Mouse (Mus musculus): ENCODE measurements around the gene Vps13a. TPM values are rescaled to one million over a fixed set of nuclear protein-coding genes. Genes with fewer than 3 reads are reported as not detected.

Vps13a gene
- polyA plus RNA-seq, 1 experiment from 2014 or later: 7.0 TPM

- no peak for DNase-seq (ENCODE audit: low spot score)
- 89% methylated on average over 6 of the region's 6 CpGs for WGBS
- H3K36me3 ChIP-seq: no peaks in the 10 kb centered on the region
- no peak overlapping the region for H3K4me3 ChIP-seq
- no peaks in the 10 kb centered on the region for H3K9me3 ChIP-seq (replicated peaks)
- 0 out of 2 replicates have a peak, but pooled peaks cover 5% of the 10 kb centered on the region for H3K27me3 ChIP-seq (ENCODE audit: low read depth, poor library complexity, severe bottlenecking)
- peaks cover 8% of the 10 kb centered on the region for H3K4me1 ChIP-seq
- no peak overlapping the region for H3K27ac ChIP-seq
Measured at GRCm38 (mm10) chr19:16597216-16597615, 183.5 kb downstream of the Vps13a start.

- Histone ChIP-seq H3K4me1 (peaks cover 6% of the 10 kb centered on the region), H3K27me3 (ENCODE audit: low read depth, poor library complexity, severe bottlenecking) (0 out of 2 replicates have a peak, but pooled peaks cover 5% of the 10 kb centered on the region), H3K36me3 (no peaks in the 10 kb centered on the region), H3K27ac (no peak overlapping the region), H3K4me3 (no peak overlapping the region), H3K9me3 (replicated peaks) (no peaks in the 10 kb centered on the region)
- DNase-seq (ENCODE audit: low spot score): no peak
Measured at GRCm38 (mm10) chr19:16593975-16594317, 186.8 kb downstream of the Vps13a start.

DNA sequence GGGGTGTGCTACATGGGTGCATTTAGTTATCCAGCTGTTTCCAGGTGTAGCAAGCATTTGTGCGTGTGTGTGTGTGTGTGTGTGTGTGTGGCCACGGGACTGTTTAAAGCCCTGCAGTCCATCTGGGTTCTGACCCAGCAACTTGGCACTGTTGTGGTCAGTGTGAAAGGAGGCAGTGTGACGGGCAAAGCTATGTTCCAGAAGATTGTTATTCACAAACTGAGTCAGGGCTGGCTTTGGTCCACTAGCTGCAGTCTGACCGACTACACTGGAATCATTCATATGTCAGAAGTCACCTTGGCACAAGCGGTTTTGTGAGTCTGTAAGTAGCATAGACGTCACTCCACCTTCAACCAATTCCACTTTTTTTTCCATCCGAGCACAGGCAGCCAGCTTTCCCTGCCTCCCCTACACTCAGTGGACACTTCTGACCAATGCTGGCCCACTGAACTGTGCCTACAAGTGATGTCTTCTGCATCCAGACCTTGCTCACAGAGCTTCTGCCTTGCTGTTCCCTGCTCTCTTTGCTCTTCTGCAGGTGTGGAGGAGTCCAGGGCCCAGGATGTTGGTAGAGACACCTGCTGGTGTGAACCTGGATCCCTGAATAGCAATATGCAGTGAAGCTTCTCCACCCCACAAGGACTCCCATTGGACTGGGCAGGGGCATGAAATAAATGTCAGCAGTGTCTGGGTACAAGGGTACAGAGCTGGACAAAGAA lies 187.3 kb downstream of the Vps13a start:
- H3K4me3 ChIP-seq: no peak overlapping the region
- no peak for DNase-seq (ENCODE audit: low spot score)
- no peak overlapping the region for H3K27ac ChIP-seq
- 0 out of 2 replicates have a peak, but pooled peaks cover 5% of the 10 kb centered on the region for H3K27me3 ChIP-seq (ENCODE audit: low read depth, poor library complexity, severe bottlenecking)
- no peaks in the 10 kb centered on the region for H3K36me3 ChIP-seq
- 86% methylated on average over 7 of the region's 7 CpGs for WGBS
- no peaks in the 10 kb centered on the region for H3K9me3 ChIP-seq (replicated peaks)
- peaks cover under 1% of the 10 kb centered on the region; the same call in 1 of the 2 replicates for H3K4me1 ChIP-seq

GRCm38 (mm10) chr19:16585379-16585778 lies 195.4 kb downstream of the Vps13a start:
- no peaks in the 10 kb centered on the region for H3K36me3 ChIP-seq
- H3K27me3 ChIP-seq (ENCODE audit: low read depth, poor library complexity, severe bottlenecking): no peaks in the 10 kb centered on the region
- no peak overlapping the region for H3K27ac ChIP-seq
- WGBS: 8% methylated on average over 3 of the region's 3 CpGs
- no peaks in the 10 kb centered on the region for H3K9me3 ChIP-seq (replicated peaks)
- H3K4me3 ChIP-seq: no peak overlapping the region
- peaks cover 13% of the 10 kb centered on the region for H3K4me1 ChIP-seq
- no peak for DNase-seq (ENCODE audit: low spot score)

GRCm38 (mm10) chr19:16584546-16584945 lies 196.2 kb downstream of the Vps13a start:
- peaks cover 13% of the 10 kb centered on the region for H3K4me1 ChIP-seq
- H3K27me3 ChIP-seq (ENCODE audit: low read depth, poor library complexity, severe bottlenecking): no peaks in the 10 kb centered on the region
- no peaks in the 10 kb centered on the region for H3K36me3 ChIP-seq
- no peaks in the 10 kb centered on the region for H3K9me3 ChIP-seq (replicated peaks)
- H3K27ac ChIP-seq: no peak overlapping the region
- DNase-seq (ENCODE audit: low spot score): no peak
- WGBS: 92% methylated on average over 7 of the region's 7 CpGs
- no peak overlapping the region for H3K4me3 ChIP-seq

- Histone ChIP-seq H3K9me3 (replicated peaks) (no peaks in the 10 kb centered on the region), H3K4me1 (peaks cover 13% of the 10 kb centered on the region), H3K27ac (no peak overlapping the region), H3K36me3 (no peaks in the 10 kb centered on the region), H3K4me3 (no peak overlapping the region), H3K27me3 (ENCODE audit: low read depth, poor library complexity, severe bottlenecking) (no peaks in the 10 kb centered on the region)
- DNase-seq (ENCODE audit: low spot score): no peak
- 84% methylated on average over 8 of the region's 8 CpGs for WGBS
Measured at GRCm38 (mm10) chr19:16580501-16580900, 200.2 kb downstream of the Vps13a start.

- no peak for DNase-seq (ENCODE audit: low spot score)
- Histone ChIP-seq H3K27me3 (ENCODE audit: low read depth, poor library complexity, severe bottlenecking) (no peaks in the 10 kb centered on the region), H3K4me1 (peaks cover 13% of the 10 kb centered on the region), H3K4me3 (no peak overlapping the region), H3K9me3 (replicated peaks) (no peaks in the 10 kb centered on the region), H3K27ac (no peak overlapping the region), H3K36me3 (no peaks in the 10 kb centered on the region)
- 45% methylated on average over 7 of the region's 7 CpGs for whole genome bisulfite sequencing
Measured at GRCm38 (mm10) chr19:16579656-16580260, 201.0 kb downstream of the Vps13a start.

- WGBS: 95% methylated on average over 6 of the region's 6 CpGs
- H3K27me3 ChIP-seq (ENCODE audit: low read depth, poor library complexity, severe bottlenecking): no peaks in the 10 kb centered on the region
- DNase-seq (ENCODE audit: low spot score): no peak
Measured at GRCm38 (mm10) chr19:16576790-16577189, 203.9 kb downstream of the Vps13a start.

More at GRCm38 (mm10) chr19:16576790-16577189, 203.9 kb downstream of the Vps13a start:
- Histone ChIP-seq H3K4me3 (no peak overlapping the region), H3K9me3 (replicated peaks) (no peaks in the 10 kb centered on the region), H3K4me1 (no peaks in the 10 kb centered on the region), H3K27ac (no peak overlapping the region), H3K36me3 (no peaks in the 10 kb centered on the region)

Other genes with a start within 250 kb of the Vps13a start
- gene Foxb2, start 92.9 kb upstream of the Vps13a start, polyA plus RNA-seq (2016; fragmentation: Nextera tagmentation; extraction: Ambion mirVana): 0.10 and 0.15 TPM in 2 replicates
- gene Prune2, start 175.2 kb upstream of the Vps13a start, polyA plus RNA-seq (2016; fragmentation: Nextera tagmentation; extraction: Ambion mirVana): 0.21 and 0.28 TPM in 2 replicates

Measured in limb, embryonic 10.5 days (tissue).